Mouse (Mus musculus): ENCODE data around the gene Gpha2. TPM values are rescaled to one million over a fixed set of nuclear protein-coding genes. Genes with fewer than 3 reads are reported as not detected.

Gene Gpha2
- total RNA-seq, 2 experiments from 2014 or later, result not detected

DNA sequence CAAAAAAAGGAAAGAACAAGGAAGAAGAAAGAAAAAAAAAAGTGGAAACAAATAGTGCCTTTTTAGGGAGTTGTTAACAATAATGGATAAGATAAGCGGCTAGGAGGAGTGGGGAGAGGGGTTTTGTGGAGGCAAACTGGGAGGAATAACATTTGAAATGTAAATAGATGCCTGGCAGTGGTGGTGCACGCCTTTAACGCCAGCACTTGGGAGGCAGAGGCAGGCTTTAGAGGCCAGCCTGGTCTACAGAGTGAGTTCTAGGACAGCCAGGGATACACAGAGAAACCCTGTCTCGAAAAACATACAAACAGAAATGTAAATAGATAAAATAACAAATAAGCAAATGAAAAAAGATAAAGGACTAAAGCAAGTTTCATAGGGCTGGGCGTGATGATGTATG is 14.5 kb downstream of the Gpha2 start:
- no peak for ATAC-seq (replicated peaks; ENCODE audit: low FRiP score, low TSS enrichment, poor library complexity, severe bottlenecking)

DNA sequence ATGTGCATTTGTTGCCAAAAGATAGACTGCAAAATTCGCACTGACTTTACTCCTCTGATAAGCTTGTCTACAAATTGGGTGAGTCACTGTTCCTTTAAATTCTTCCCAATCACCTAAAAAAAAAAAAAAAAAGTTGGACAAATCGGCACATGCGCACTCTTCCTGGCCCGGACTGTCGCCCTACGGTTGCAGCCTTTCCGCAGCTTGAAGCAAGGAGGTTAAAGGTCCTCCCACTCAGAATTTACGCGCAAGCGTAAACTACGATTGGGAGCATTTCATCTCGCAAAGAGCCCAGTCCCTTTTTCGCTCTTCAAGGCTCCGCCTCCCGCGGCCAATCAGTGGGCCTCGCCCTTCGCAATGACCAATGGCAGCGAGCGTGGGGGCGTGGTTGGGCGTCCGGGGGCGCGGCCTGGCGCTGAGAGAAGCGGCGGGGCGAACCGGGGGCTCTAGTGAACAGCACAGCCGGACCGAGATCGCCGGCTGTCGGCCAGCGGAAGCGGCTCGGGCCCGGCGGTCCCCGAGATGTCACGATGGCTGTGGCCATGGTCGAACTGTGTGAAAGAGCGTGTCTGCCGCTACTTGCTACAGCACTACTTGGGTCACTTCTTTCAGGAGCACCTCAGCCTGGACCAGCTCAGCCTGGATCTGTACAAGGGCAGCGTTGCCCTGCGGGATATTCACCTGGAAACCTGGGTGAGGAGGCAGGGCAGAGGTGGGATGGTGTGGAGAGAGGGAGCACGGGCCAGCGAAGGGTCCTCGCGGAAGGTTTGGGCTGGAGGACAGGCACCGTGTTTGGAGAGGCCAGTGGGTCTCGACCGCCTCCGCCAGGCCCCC is 15.3 kb downstream of the Gpha2 start, which contains the start of gene Atg2a:
Atg2a (plus strand) TSS at position 395 of the 834 bp plus-strand sequence.
- ATAC-seq (replicated peaks; ENCODE audit: low FRiP score, low TSS enrichment, poor library complexity, severe bottlenecking), result peak; percentile 86

DNA sequence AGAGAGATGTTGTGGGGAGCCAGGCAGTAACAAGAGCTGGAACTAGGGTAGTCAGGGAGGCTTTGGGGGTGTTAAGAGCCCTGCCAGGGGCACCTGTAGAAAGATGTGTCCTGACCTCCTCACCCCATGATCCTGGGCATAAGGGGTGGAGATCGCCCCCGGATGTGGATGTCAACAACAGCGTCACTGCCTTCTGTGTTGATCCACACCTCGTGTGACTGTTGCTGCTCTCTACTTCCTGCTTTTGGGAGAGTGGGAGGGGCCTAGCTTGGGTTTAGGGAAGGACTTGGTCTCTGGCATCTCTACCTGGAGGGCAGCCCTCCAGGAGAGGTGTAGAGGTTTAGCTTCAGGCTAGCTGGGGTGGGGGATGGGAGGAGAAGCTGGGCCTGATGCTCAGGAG is 16.1 kb downstream of the Gpha2 start:
- ATAC-seq (replicated peaks; ENCODE audit: low FRiP score, low TSS enrichment, poor library complexity, severe bottlenecking), result peak; percentile 64

DNA sequence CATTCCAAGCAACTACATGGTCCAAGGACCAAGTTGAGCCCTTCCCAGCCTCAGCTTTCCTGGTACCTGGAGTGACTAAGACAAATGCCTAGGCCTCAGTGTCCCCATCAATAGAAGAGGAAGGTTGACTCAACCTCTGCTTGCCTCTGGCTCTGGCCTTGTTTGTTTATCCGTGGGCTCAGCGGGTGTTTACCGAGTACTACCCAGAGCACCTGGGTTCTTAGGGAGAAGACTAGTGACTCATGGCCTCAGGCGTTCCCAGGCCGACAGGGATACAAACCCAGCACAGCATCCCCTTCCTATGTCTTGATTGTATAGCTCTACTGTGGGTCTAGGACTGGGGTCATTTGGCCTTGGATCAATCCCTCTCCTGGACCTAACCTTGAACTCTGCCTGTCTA is 17.0 kb downstream of the Gpha2 start:
- no peak for ATAC-seq (replicated peaks; ENCODE audit: low FRiP score, low TSS enrichment, poor library complexity, severe bottlenecking)

DNA sequence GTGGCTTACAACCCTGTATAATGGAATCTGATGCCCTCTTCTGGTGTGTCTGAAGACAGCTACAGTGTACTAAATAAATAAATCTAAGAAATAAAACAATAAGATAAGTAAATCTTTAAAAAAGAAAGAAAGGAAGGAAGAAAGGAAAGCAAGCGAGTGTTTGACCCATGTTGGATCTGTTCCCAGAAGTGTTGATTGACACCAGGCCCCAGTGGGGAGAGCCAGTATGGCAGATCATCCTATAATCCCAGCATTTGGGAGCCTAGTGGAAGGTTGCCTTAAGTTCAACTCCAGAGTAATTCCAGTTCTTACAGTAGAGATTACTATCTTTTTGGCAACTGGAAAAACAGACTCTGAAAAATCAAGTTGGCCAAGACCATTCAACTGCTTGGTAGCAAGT is 19.6 kb downstream of the Gpha2 start:
- no peak for ATAC-seq (replicated peaks; ENCODE audit: low FRiP score, low TSS enrichment, poor library complexity, severe bottlenecking)

DNA sequence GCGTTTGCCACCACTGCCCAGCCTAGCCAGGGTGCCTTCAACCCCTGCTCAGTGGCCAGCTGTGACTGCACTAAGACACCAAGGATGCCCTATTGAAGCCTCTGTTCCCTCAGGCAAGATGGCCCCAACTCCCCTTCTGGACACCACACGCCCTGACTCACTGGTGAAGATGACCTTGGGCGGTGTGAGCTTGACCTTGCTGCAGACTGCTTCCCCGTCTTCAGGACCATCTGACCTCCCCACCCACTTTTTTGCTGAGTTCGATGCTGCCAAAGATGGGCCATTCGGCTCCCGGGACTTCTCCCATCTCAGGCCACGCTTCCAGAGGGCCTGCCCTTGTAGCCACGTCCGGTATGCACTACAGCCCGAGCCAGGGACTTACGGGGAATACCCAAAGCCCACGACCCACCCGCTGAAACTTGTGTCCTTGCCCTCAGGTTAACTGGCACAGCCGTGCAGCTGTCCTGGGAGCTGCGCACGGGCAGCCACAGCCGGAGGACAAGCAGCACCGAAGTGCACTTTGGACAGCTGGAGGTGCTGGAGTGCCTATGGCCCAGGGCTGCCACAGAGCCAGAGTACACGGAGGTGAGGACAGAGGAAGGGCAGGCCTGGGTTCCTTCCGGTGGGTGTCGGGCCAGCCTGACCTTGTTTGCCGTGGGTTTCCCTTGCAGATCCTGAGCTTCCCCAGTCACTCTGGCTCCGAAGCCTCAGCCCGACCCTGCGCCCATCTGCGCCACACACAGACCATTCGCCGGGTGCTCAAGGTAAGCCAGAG is 21.5 kb downstream of the Gpha2 start:
- ATAC-seq (replicated peaks; ENCODE audit: low FRiP score, low TSS enrichment, poor library complexity, severe bottlenecking), result no peak

DNA sequence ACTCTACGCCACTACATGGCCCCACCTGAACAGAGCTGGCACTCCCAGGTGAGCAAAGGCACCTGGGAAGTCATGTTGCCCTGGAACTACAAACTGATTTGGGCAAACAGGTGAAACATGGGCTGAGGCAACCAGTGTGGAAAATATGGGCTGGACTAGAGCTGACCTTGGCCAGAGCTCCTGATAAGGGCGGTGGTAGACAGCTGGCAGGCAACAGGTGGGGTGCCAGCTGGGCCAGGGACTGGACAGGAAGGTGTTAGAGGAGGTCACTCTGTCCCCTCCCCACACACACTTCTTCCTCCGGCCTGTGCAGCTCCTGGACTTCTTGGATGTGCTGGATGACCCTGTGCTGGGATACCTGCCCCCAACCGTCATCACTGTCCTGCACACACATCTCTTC is 26.8 kb downstream of the Gpha2 start:
- no peak for ATAC-seq (replicated peaks; ENCODE audit: low FRiP score, low TSS enrichment, poor library complexity, severe bottlenecking)

DNA sequence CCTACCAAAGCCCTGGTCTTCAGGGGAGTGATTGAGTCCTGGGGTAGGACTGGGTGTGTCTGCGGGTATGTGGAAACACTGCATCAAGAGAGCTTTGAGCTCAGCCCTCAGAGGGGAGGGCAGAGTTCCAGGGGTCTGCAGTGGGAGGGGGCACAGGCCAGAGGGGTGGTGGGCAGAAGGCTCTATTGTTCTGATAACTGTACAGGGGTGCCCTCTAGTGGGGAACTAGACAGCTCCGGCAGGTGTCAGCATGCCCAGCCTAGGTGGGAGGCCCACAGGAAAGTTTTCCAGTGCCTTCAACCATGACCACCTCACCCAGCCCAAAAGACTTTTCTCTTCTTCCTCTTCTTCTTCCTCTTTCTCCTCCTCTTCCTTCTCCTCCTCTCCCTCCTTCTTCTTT is 34.2 kb downstream of the Gpha2 start:
- no peak for ATAC-seq (replicated peaks; ENCODE audit: low FRiP score, low TSS enrichment, poor library complexity, severe bottlenecking)

DNA sequence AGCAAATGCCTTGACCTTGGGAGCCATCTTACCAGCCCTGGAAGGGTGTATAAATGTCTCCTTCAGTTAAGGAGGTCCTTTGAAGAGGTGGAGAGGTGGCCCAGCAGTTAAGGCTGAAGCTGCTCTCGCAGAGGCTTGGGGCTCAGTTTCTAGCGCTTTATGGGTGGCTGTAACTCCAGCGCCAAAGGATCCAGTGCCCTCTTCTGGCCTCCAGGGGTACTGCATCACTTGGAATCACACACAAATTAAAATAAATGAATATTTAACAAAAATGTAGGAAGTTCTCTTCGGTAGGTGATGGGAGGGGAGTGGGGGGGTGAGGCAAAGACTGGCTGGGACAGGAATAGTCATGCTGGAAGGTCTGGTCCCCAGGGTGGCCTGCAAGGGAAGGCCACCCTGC is 34.8 kb downstream of the Gpha2 start:
- no peak for ATAC-seq (replicated peaks; ENCODE audit: low FRiP score, low TSS enrichment, poor library complexity, severe bottlenecking)

DNA sequence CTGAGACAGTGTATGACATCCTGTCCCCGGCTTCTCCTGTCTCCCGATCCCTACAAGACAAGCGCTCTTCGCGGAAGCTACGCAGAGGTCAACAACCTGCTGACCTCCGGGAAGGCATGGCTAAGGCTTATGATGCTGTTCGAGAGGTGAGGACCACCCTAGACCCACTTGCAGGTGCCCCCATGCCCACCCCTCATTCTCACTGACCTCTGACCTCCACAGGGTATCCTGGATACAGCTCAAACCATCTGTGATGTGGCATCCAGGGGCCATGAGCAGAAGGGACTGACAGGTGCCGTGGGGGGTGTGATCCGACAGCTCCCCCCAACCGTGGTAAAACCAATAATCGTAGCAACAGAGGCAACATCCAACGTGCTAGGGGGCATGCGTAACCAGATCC is 35.2 kb downstream of the Gpha2 start:
- ATAC-seq (replicated peaks; ENCODE audit: low FRiP score, low TSS enrichment, poor library complexity, severe bottlenecking), result no peak

DNA sequence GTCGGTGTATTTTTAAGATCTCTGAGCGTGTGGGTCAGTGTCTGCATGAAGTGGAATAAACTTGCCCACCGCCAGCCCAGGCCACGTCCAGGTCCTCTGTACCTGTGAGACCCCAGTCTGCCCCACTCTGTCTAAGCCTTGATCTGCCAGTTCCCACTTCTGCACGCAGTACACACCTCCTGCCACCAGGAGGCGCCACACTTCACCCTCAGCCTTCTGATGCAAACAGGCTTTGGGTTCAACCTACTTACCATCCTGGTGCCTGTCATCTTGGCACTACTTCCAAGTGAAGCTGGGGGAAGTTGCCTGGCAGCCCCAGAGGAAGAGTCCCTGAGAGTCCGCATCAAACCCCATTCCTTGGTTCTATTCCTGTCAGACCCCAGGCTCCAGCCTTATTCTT is 36.0 kb downstream of the Gpha2 start:
- ATAC-seq (replicated peaks; ENCODE audit: low FRiP score, low TSS enrichment, poor library complexity, severe bottlenecking), result peak; percentile 32

DNA sequence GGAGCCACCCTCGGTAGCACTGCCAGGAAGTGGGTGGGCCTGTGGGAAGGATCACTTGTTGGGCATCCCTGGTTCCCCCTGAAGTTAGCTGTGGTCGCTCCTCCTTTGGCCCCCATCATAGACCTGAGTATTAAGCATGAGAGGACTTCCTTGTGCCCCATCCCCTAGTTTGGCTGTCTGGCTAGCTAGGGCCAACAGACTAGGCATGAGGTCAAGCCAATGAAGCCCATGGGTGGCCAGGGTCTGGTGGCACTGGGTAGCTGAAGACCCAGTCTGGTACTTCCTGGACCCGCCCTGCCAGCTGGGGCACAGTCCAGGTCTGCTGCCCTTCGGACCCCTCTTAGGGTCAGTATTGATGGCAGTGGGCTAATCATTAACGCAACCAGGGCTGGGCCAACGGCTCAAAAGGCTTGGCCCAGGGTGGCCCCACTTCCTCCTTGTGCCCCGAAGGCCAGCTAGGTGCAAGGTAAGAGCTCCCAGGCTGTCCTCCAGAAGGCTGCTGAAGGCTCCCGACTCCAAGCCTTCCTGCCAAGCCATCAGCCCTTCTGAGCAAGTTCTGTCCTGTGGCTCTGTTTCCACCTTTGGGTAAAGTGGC is 36.8 kb downstream of the Gpha2 start:
- no peak for ATAC-seq (replicated peaks; ENCODE audit: low FRiP score, low TSS enrichment, poor library complexity, severe bottlenecking)

DNA sequence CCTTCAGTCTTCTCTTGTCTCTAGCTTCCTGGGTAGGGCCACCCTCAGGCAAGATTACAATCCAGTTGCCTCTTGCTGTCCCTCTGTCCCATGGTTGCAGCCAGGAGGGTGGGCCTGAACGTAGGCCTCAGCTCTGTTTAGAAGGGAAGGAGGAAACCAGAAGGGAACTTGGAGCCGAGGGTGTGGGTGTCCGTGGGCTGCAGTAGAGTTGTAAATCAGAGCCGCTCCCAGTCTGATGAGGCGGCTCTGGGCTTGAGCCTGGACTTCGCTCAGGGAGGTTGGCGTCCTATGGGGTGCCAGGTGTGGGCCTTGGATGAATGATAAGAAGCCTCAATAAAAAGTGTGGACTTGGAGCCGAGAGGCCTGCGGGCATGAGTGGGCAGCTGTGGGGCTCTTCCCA is 38.0 kb downstream of the Gpha2 start:
- ATAC-seq (replicated peaks; ENCODE audit: low FRiP score, low TSS enrichment, poor library complexity, severe bottlenecking), result no peak

DNA sequence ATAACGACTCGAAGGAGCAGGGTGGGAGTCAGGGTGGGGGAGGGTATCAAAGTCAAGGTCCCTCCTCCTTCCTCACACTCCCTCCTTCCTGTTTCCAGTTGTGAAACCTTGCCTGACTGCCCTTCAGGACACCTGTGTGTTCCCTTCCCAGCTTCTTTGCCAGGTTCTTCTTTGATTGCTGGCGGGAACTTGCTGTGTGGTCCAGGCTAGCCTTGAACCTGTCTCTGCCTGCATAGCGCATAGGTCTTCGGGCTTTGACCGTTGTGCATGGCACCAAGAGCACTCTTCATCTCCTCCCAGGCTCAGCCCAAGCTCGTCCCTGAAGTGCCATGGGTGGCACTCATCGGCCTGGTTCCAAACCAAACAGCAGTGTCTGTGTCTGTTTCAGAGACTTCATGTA is 38.8 kb downstream of the Gpha2 start:
- no peak for ATAC-seq (replicated peaks; ENCODE audit: low FRiP score, low TSS enrichment, poor library complexity, severe bottlenecking)

DNA sequence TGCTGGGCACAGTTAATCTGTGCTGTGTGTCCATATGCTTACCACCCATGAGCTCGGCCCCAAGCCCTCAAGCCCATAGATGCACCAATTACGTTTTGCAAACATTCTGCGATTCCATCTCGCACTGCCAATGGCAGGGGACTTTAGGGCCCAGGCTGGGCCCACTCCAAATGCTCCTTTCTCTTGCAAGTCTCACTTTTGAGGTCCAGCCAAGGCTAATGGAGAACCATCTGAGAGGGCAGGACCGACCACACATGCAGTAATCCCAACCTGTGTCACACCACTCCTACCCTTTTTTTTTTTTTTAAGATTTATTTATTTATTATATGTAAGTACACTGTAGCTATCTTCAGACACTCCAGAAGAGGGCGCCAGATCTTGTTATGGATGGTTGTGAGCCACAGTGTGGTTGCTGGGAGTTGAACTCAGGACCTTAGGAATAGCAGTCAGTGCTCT is 39.6 kb downstream of the Gpha2 start:
- ATAC-seq (replicated peaks; ENCODE audit: low FRiP score, low TSS enrichment, poor library complexity, severe bottlenecking), result no peak

DNA sequence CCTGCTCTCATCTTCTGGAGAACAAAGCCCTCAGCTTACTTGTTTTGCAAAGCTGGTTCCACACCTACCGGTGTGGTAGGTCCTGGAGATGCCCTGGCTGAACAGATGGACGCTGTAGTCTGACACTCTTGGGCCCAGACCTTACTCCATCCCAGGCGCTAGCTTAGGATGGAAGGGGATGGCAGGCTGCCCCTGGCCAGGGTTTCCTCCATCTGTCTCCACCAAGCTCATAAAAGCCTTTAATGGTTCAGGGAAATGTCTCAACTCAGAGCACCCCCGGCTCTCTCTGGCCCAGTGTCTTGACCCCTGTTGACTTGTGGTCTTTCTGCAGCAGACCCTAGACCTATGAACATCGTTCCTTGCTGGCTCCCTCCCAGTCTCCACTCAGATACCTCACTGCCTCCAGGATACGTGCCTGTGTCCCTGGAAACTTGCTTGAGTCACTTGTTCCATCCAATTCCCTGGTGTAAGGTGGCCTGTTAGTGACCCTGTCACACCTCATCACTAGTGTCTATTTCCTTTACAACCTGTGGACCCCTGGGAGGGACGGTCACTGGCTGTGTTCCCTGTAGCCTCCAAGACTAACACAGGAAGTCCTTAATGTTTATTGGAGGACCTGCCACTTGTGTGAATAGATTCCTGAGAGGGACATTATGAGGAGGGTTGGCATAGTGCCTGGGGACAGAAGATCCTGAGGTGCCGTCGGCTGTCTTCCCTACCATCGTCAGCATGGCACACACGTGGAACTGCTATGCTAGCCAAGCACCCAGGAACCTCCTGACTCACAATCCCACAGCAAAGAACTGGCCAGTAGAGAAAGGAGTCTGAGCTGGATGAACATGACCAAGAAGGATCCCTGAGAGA is 41.4 kb downstream of the Gpha2 start:
- no peak for ATAC-seq (replicated peaks; ENCODE audit: low FRiP score, low TSS enrichment, poor library complexity, severe bottlenecking)

DNA sequence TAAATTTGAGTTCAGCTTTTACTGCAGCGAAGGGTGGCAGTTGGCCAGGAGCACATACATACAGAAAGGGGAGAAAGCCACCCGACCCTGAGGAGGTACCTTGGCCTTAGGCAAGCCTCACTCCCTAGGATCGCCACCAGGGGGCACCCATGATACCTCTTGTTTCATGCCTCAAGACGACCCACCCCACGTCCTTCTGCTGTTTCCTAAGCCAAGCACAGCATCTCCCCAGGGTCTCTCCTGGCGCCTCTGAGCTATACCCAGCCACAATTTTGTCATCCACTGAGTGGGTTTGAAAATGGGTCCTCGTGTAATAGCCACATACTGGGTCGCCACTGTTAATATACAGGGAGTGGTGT is 42.0 kb downstream of the Gpha2 start:
- peak; percentile 82 for ATAC-seq (replicated peaks; ENCODE audit: low FRiP score, low TSS enrichment, poor library complexity, severe bottlenecking)

DNA sequence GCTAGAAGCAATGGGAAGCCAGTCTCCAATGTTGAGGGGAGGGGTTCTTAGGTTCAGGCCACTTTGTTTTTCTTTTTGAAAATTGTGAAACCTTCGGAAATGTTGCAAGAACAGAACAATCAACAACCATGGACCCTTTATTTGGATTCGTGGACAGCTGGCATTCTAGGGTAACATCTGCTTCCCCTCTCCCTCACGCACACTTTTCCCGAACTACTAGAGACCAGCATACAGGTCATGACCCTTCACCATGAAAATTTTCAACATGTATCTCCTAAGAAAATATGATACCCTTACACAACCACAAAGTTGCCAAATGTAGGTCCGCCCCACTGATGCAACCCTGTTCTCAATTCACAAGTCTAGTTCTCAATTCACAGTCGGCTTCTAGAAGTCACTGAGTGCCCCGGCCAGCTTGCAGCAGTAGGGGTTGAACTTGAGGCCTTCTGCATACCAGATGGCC is 42.5 kb downstream of the Gpha2 start:
- no peak for ATAC-seq (replicated peaks; ENCODE audit: low FRiP score, low TSS enrichment, poor library complexity, severe bottlenecking)

DNA sequence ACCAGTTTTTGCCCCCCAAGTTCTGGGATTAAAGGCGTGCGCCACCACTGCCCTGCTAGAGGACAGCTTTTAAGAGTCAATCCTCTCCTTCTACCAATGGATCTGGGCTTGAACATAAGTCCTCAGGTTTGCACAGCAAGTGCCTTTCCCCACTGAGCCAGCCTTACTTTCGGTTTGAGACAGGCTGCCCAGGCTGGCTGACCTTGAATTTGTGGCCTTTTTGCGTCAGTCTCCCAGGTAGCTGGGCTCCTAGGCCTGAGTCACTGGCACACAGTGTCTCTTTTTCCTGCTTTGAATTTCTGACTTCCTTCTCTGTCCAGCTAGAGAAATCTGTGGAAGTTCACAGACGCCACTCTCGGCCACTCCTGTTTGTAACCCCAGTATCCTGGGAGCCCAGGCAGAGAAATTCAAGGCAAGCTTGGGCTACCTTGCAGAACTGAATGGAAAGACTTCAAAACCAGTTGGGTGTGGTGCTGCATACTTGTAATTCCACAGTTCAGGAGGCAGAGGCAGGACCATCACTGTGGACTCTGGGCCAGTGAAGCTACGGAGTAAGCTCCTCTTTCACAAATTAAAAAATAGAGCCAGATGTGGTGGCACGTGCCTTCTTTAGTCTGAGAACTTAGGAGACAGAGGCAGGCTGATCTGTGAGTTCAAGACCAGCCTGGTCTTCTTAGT is 43.8 kb downstream of the Gpha2 start:
- no peak for ATAC-seq (replicated peaks; ENCODE audit: low FRiP score, low TSS enrichment, poor library complexity, severe bottlenecking)
